Mouse (Mus musculus) left cerebral cortex, adult 18-20 months (tissue): ENCODE results near the gene Fat2. TPM values are rescaled to one million over a fixed set of nuclear protein-coding genes. Genes with fewer than 3 reads are reported as not detected.
A peak's percentile ranks its signal among the peaks of the same experiment; 100 is the strongest.

Source experiments
- DNase-seq, 2 experiments: peaks; one replicate each; pipeline ENCODE4 v3.0.0; 2021 to 2022; ENCODE audit warnings: low spot score in 2 of 2, mixed read lengths in 1 of 2
- total RNA-seq, 2 experiments: library from RNA; stranded (reverse); gene quantifications; 2 replicates each; pipeline ENCODE4 v1.2.3; 2021

Gene Fat2
- total RNA-seq, 2 experiments from 2014 or later = 0.26 to 0.28 TPM

DNA sequence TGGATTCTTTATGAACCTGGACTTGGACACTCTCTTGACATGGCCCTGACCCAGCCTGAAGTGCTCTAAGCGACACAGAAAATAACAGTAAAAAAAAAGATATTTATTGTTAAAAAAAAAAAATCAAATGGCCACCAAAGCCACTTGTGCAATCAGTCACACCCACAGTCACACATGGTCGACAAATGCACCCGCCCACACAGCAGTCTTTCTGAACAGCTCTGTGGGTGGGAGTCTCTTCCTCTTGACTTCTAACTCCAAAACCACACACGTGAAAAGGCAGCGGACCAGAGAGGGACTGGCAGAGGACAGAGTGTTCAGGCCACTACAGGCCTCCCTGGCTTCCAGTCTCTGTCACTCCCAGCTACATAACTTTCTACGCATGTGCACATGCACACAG lies 85.8 kb downstream of the Fat2 start:
- DNase-seq = peak; percentile 9 to 42

GRCm38 (mm10) chr11:55240556-55240955 lies 95.8 kb downstream of the Fat2 start:
- peak; percentile 77 to 78 for DNase-seq

DNA sequence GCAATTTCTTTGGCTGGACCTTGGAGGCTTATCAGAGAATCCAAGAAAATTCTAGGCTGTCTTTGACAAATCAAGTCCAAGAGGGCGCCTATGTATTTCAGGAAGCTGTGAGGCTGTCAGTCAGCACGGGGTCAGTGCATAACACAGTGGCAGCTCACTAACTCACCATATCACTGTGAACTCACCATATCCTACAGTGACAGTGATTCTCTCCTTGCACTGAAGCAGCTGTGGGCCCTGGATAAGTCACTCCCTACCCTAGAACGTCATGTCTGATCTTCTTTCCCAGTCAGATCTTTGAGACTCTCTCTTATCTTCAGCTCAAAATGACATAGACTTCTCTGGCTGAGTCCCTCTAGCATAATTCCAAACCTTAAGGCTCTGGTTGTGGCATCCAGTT lies 96.9 kb downstream of the Fat2 start:
- no peak for DNase-seq

- no peak for DNase-seq
These were observed 99.5 kb downstream of the Fat2 start for GRCm38 (mm10) chr11:55236815-55237214.

DNA sequence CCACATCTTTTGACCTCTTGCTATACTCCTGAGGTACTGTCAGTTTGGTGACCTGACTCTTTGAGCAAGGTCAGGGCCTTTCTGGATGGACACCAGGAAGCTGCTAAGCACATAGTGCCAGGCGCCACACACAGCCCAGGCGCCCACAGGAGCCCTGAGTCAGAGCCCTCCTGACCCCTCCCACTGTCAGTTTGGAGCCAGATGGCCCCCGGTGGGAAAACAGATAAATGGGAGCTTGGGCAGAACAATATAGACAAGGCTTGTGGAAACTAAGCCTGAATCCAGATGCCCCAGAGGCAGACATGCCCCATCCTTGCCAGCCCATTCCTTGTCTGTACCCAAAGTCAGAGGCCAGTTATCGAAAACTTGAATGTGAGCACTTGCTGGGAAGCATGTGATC lies 101.6 kb downstream of the Fat2 start:
- no peak for DNase-seq

GRCm38 (mm10) chr11:55234288-55234687 lies 102.1 kb downstream of the Fat2 start:
- DNase-seq = no peak

DNA sequence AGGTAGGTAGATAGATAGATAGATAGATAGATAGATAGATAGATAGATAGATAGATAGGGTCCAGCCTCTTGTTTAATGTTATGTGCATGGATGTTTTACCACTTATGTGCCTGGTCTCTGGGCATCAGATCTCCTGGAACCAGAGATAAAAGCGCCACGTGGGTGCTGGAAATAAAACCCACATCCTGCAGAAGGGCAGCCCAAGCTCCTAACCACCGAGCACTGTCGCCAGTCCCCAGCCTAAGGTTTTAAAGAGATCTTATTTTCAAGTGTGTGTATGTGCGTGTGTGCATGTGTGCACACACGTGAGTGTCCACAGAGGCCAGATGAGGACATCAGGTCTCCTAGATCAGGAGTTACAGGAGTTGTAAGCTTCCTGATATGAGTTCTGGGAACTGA lies 105.3 kb downstream of the Fat2 start:
- no peak for DNase-seq

DNA sequence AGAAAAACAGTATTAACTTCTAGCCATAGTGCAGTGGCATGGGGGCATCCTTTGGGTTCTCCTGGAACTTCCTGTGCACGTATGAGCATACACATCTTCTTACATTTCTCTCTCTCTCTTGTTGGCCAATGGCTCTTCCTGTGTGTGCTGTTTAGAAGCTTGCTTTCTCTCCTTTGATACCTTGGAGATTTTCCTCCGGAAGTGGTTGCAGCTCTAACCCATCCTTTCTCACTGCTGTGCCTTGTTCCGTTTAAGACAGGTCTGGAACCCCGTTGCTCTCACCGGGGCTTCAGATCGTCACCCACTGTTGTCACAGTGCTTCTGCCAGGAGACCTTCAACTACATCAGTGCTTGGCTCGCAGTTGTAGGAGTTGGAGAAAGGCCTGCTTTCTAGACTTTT lies 115.1 kb downstream of the Fat2 start:
- DNase-seq = no peak

DNA sequence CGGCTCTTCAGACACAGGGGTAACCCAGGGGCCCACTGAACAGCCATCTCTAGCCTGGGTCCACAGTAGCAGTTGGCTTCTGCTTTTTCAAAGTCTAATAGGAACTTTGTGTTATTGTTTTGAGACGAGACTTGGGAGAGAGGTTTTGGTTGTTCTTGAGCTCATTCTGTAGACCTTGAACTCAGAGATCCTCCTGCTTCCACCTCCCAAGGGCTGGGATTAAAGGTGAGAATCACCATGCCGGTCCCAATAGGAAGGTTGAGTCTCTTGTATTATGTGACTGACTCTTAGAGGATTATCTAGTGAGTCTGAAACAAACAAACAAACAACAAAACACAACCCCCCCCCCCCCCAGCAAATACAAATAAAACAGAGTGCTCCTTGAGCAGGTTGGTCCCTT lies 117.9 kb downstream of the Fat2 start:
- no peak for DNase-seq

- no peak for DNase-seq
These were observed 118.5 kb downstream of the Fat2 start for GRCm38 (mm10) chr11:55217880-55218279.

- no peak for DNase-seq
These were observed 118.9 kb downstream of the Fat2 start for GRCm38 (mm10) chr11:55217418-55217817.

GRCm38 (mm10) chr11:55216830-55217229 lies 119.5 kb downstream of the Fat2 start:
- peak; percentile 50 to 65 for DNase-seq

- DNase-seq = no peak
These were observed 120.3 kb downstream of the Fat2 start for GRCm38 (mm10) chr11:55216061-55216460.

GRCm38 (mm10) chr11:55214978-55215377 lies 121.4 kb downstream of the Fat2 start:
- no peak for DNase-seq

DNA sequence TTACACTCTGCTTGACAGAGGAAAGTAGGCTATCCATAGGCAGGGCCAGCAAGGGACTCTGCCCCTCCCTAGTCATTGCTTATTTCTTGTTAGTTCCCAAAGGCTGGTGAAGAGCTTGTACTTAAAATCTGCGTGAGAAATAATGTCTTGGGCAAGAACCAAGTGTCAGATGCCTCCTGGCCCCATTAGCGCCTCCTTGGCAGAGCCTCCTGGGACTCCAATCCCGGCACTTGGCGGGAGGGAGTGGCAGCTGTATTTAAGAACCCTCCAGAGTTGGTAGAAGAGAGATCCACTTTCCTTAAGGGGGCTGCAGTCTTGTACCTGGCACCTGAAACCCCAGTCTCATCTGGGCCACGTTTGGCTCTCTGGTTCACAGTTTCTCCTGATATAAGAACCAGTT lies 122.2 kb downstream of the Fat2 start:
- no peak for DNase-seq

DNA sequence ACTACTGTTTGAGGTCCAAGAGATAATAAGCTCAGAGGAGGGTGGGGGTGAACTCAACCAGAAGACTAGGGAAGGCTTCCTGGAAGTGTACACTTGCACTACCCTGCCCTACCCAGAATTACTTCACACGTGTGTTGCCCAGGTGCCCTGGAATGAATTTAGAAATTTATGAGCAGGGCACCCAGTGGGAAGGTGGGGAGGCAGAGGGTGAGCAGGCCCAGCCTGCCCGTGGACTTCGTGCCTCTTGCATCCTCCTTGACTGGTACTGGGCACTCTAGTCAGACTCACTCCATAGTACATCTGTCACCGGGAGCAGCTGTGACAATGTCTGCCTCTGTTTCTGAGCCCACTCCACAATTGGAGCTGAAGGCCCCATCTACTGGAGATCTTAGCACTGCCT lies 122.8 kb downstream of the Fat2 start:
- DNase-seq = no peak

GRCm38 (mm10) chr11:55209626-55210353 lies 126.6 kb downstream of the Fat2 start:
- DNase-seq = no peak

DNA sequence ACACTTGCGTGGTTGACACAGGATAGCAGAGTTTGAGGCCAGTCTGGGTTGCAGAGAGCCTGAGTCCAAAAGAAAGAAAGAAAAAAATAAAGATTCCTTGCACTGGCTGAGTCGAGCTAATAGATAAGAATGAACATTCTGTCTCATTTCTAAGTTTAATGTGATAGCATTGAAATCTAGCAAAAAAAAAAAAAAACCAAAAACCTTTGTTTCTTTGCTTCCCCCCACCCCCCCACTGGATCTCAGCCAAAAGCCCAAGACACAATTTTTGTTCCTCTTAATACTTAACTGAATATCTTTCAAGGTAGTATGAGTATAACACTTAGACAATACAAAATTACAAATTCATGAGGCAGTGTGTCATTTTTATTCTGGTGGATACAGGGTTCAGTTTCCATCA lies 127.3 kb downstream of the Fat2 start:
- DNase-seq = no peak

DNA sequence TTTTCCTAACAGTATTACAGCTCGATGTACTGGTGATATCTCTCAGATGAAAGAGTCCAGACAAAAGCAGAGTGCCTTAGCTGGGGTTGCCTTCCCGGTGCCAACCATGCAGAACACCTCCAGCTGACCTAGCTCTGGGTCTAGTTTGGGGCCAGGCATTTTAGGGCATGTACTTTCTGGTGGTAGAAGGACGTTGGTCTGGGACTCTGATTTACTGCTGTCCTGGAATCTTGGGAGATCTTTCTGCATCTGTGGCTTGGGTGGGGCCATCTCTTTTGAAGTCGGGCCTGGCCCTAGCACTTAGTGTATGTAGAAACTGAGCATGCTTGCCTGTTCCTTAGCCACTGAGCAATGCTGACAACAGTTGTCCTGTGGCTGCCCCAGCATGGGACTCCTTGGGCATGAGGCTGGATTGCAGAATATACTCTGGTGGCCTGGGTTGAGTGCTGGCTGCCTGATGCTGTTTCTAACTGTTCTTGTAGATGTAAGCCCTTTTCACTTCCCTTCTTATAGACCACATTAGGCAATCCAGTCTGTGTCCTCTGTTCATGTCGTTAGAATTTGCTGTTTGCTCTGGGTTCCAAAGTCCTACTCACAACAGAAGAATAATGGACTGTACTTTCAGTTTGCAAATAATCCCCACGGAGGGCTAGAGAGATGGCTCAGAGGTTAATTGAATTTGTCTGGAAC lies 128.2 kb downstream of the Fat2 start:
- DNase-seq = no peak

GRCm38 (mm10) chr11:55204602-55205001 lies 131.8 kb downstream of the Fat2 start:
- no peak for DNase-seq

DNA sequence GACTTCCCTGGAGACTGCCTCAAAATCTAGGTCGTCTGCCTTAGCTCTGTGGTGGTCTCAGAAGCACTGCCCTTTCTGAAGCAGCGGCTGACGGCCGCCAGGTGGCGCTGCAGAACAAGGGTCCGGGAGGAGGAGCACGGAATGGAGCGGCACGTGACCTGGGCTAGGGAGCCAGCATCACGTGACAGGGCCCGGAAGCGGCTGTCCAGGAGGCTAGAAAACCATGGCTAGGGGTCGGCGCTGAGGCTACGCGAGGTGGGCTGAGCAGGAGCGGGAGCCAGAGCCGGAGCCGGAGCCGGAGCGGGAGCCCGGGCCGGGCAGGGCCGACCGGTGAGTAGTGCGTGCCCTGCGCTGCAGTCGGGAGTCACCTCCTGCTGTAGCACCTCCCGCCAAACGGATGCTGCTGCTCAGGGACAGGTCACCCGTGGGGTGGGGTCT lies 132.2 kb downstream of the Fat2 start, which contains the start of gene Slc36a1:
Gene Slc36a1, plus strand, starts transcription at position 192 of the 438 bp plus-strand sequence.
- peak; percentile 97 to 100 for DNase-seq
